9 mouse cellular contexts compared by ENCODE assay signal in genomic region chr14:20480195-20480579, GRCm38 (mm10). TPM values are rescaled to one million over a fixed set of nuclear protein-coding genes. Genes with fewer than 3 reads are reported as not detected.
A peak's percentile ranks its signal among the peaks of the same experiment; 100 is the strongest.
DNase-seq lines count a peak whose midpoint lies in the region; ATAC-seq and TF ChIP-seq lines count a peak whose summit lies in the region.
"Had no signal": no experiment of that assay in that cellular context is flagged by ENCODE, and none has a peak within 500 bp of the region (broad histone marks: within the 10 kb centered on the region; RNA-seq: fewer than 3 reads in every experiment).

No protein-coding gene starts in this region.

- 45% methylated on average over 1 of the region's 1 CpGs for WGBS in embryonic facial prominence, embryonic 13.5 days
- 77% methylated on average over 1 of the region's 1 CpGs for WGBS in intestine, embryonic 15.5 days
- 72% methylated on average over 1 of the region's 1 CpGs for WGBS in neural tube, embryonic 13.5 days

- intact Hi-C loops in left cerebral cortex, adult 2 months (cut with DNase I): no loop called here
- intact Hi-C loops in left cerebral cortex, postnatal 36 days (cut with DNase I): no loop called here

- peak overlapping the region; percentile 61 for H3K4me3 ChIP-seq in left cerebral cortex, adult 2 months
- peak overlapping the region; percentile 76 for H3K4me3 ChIP-seq in embryonic facial prominence, embryonic 13.5 days
- peak overlapping the region; percentile 74 for H3K4me3 ChIP-seq in intestine, embryonic 15.5 days (replicated peaks)
- H3K4me3 ChIP-seq in neural tube, embryonic 13.5 days: peak overlapping the region; percentile 65

- peak overlapping the region; percentile 77 for H3K4me2 ChIP-seq in embryonic facial prominence, embryonic 13.5 days
- peak overlapping the region; percentile 83 for H3K4me2 ChIP-seq in intestine, embryonic 15.5 days (replicated peaks)
- H3K4me2 ChIP-seq in neural tube, embryonic 13.5 days: peak overlapping the region; percentile 88

- H3K36me3 ChIP-seq in embryonic facial prominence, embryonic 13.5 days: peaks cover 18% of the 10 kb centered on the region
- no peaks in the 10 kb centered on the region for H3K36me3 ChIP-seq in intestine, embryonic 15.5 days
- peaks cover 16% of the 10 kb centered on the region for H3K36me3 ChIP-seq in neural tube, embryonic 13.5 days

- H3K4me1 ChIP-seq in embryonic facial prominence, embryonic 13.5 days: peaks cover 22% of the 10 kb centered on the region
- H3K4me1 ChIP-seq in intestine, embryonic 15.5 days (replicated peaks): 0 out of 2 replicates have a peak, but pooled peaks cover 2% of the 10 kb centered on the region
- 0 out of 2 replicates have a peak, but pooled peaks cover 3% of the 10 kb centered on the region for H3K4me1 ChIP-seq in neural tube, embryonic 13.5 days (replicated peaks)

- no peak for ATAC-seq in embryonic facial prominence, embryonic 13.5 days (ENCODE audit: insufficient number of reproducible peaks, insufficient read depth, low FRiP score, low TSS enrichment, low read depth)
- no peak for ATAC-seq in intestine, embryonic 15.5 days
- no peak; the same call in 1 of the 2 replicates for ATAC-seq in neural tube, embryonic 13.5 days (ENCODE audit: low read depth)
- no peak for ATAC-seq in monocyte, adult 5-6 weeks (replicated peaks; ENCODE audit: insufficient number of reproducible peaks, low FRiP score, low TSS enrichment, poor library complexity, severe bottlenecking)

- H3K9me3 ChIP-seq in embryonic facial prominence, embryonic 13.5 days: no peaks in the 10 kb centered on the region
- H3K9me3 ChIP-seq in intestine, embryonic 15.5 days: no peaks in the 10 kb centered on the region
- H3K9me3 ChIP-seq in neural tube, embryonic 13.5 days: no peaks in the 10 kb centered on the region

- peak overlapping the region; percentile 79; the same call in 1 of the 2 replicates for H3K27ac ChIP-seq in left cerebral cortex, adult 2 months
- H3K27ac ChIP-seq in embryonic facial prominence, embryonic 13.5 days: 0 out of 2 replicates have a peak overlapping the region, but pooled peaks have one; percentile 68
- peak overlapping the region; percentile 82; the same call in 1 of the 2 replicates for H3K27ac ChIP-seq in intestine, embryonic 15.5 days
- no peak overlapping the region for H3K27ac ChIP-seq in neural tube, embryonic 13.5 days (replicated peaks)

- TF ChIP-seq CTCF in left cerebral cortex, adult 2 months (IDR thresholded peaks at IDR 0.05): no peak

- H3K9ac ChIP-seq in embryonic facial prominence, embryonic 13.5 days: peak overlapping the region; percentile 81; the same call in 1 of the 2 replicates
- no peak overlapping the region for H3K9ac ChIP-seq in intestine, embryonic 15.5 days
- H3K9ac ChIP-seq in neural tube, embryonic 13.5 days: peak overlapping the region; percentile 75

- DNase-seq in left cerebral cortex, adult 2 months (ENCODE audit: extremely low spot score in 1 of 2, low spot score in 2 of 2): no peak
- DNase-seq in left cerebral cortex, adult 11 months (ENCODE audit: low spot score): no peak
- DNase-seq in kidney, postnatal 36 days: no peak
- DNase-seq in left cerebral cortex, postnatal 36 days (ENCODE audit: low spot score in 2 of 2): no peak

- H3K27me3 ChIP-seq in embryonic facial prominence, embryonic 13.5 days: no peaks in the 10 kb centered on the region
- H3K27me3 ChIP-seq in intestine, embryonic 15.5 days (replicated peaks): no peaks in the 10 kb centered on the region
- peaks cover 11% of the 10 kb centered on the region; the same call in 1 of the 2 replicates for H3K27me3 ChIP-seq in neural tube, embryonic 13.5 days

RNA-seq across cellular contexts. Expression of gene Anxa7, which starts 0.3 kb away (rescaled TPM):
- total RNA-seq in left cerebral cortex, adult 2 months (2021): 10 to 100 TPM; 64.9 to 66.2 TPM
- polyA plus RNA-seq in embryonic facial prominence, embryonic 13.5 days (2015; fragmentation: Nextera tagmentation; extraction: Ambion mirVana): 39.5 and 42.0 TPM in 2 replicates
- 45.5 and 47.0 TPM in 2 replicates for polyA plus RNA-seq in intestine, embryonic 15.5 days (2015; fragmentation: Nextera tagmentation; extraction: Ambion mirVana)
- polyA plus RNA-seq in neural tube, embryonic 13.5 days (2015; fragmentation: Nextera tagmentation; extraction: Ambion mirVana): 16.8 and 17.1 TPM in 2 replicates
- total RNA-seq in monocyte, adult 5-6 weeks (2017): 70.7 to 97.0 TPM (median 87.2 TPM) in 3 replicates
- 10 to 100 TPM; 61.6 to 69.9 TPM for total RNA-seq in left cerebral cortex, postnatal 36 days (2021)

RNA-seq across cellular contexts. Expression of gene Mss51, which starts 16.5 kb away (rescaled TPM):
- total RNA-seq in left cerebral cortex, adult 2 months (2021): 1 to 10 TPM in 1 of 2 experiments, under 1 TPM in 1; 0.97 to 1.2 TPM
- 1.6 and 1.7 TPM in 2 replicates for polyA plus RNA-seq in embryonic facial prominence, embryonic 13.5 days (2015; fragmentation: Nextera tagmentation; extraction: Ambion mirVana)
- polyA plus RNA-seq in intestine, embryonic 15.5 days (2015; fragmentation: Nextera tagmentation; extraction: Ambion mirVana): 0.54 and 0.98 TPM in 2 replicates
- polyA plus RNA-seq in neural tube, embryonic 13.5 days (2015; fragmentation: Nextera tagmentation; extraction: Ambion mirVana): 0.74 and 0.75 TPM in 2 replicates
- total RNA-seq in monocyte, adult 5-6 weeks (2017): 0.43 to 1.9 TPM in 2 of 3 replicates, not detected in the other
- 1 to 10 TPM in 1 of 2 experiments, under 1 TPM in 1; 0.44 to 1.1 TPM for total RNA-seq in left cerebral cortex, postnatal 36 days (2021)

RNA-seq across cellular contexts. Expression of gene Cfap70, which starts 28.2 kb away (rescaled TPM):
- total RNA-seq in left cerebral cortex, adult 2 months (2021): 1 to 10 TPM in 1 of 2 experiments, under 1 TPM in 1; 0.95 to 2.2 TPM
- polyA plus RNA-seq in embryonic facial prominence, embryonic 13.5 days (2015; fragmentation: Nextera tagmentation; extraction: Ambion mirVana): 0.34 and 0.59 TPM in 2 replicates
- 0.18 and 0.28 TPM in 2 replicates for polyA plus RNA-seq in intestine, embryonic 15.5 days (2015; fragmentation: Nextera tagmentation; extraction: Ambion mirVana)
- 0.81 and 1.2 TPM in 2 replicates for polyA plus RNA-seq in neural tube, embryonic 13.5 days (2015; fragmentation: Nextera tagmentation; extraction: Ambion mirVana)
- not detected in 3 replicates for total RNA-seq in monocyte, adult 5-6 weeks (2017)
- 1 to 10 TPM in 1 of 2 experiments, under 1 TPM in 1; 0.57 to 2.6 TPM for total RNA-seq in left cerebral cortex, postnatal 36 days (2021)
- total RNA-seq: granulocyte monocyte progenitor cell, adult 5-6 weeks had no signal
